Mouse (Mus musculus): ENCODE results near the gene Lsm3.

The Lsm3 gene

GRCm38 (mm10) chr6:91510211-91510610 lies 5.5 kb upstream of the Lsm3 start:
- DNase-seq (ENCODE audit: low spot score in 2 of 2): no peak

- DNase-seq (ENCODE audit: low spot score in 2 of 2): no peak
Observed at GRCm38 (mm10) chr6:91514135-91514534, 1.6 kb upstream of the Lsm3 start.

- DNase-seq (ENCODE audit: low spot score in 2 of 2): no peak
Observed at GRCm38 (mm10) chr6:91514737-91515362, 878 bp upstream of the Lsm3 start.

- no peak for DNase-seq (ENCODE audit: low spot score in 2 of 2)
Observed at GRCm38 (mm10) chr6:91518454-91519020, 2.8 kb downstream of the Lsm3 start.

- no peak for DNase-seq (ENCODE audit: low spot score in 2 of 2)
Observed at GRCm38 (mm10) chr6:91522816-91523215, 7.1 kb downstream of the Lsm3 start.

GRCm38 (mm10) chr6:91525544-91525943 lies 9.8 kb downstream of the Lsm3 start:
- DNase-seq (ENCODE audit: low spot score in 2 of 2): no peak

- no peak for DNase-seq (ENCODE audit: low spot score in 2 of 2)
Observed at GRCm38 (mm10) chr6:91527227-91527860, 11.6 kb downstream of the Lsm3 start.

- DNase-seq (ENCODE audit: low spot score in 2 of 2): no peak
Observed at GRCm38 (mm10) chr6:91528265-91528664, 12.5 kb downstream of the Lsm3 start.

GRCm38 (mm10) chr6:91530673-91531072 lies 14.9 kb downstream of the Lsm3 start:
- DNase-seq (ENCODE audit: low spot score in 2 of 2): no peak

- no peak for DNase-seq (ENCODE audit: low spot score in 2 of 2)
Observed at GRCm38 (mm10) chr6:91531276-91531675, 15.5 kb downstream of the Lsm3 start.

GRCm38 (mm10) chr6:91532661-91533060 lies 16.9 kb downstream of the Lsm3 start:
- no peak for DNase-seq (ENCODE audit: low spot score in 2 of 2)

- DNase-seq (ENCODE audit: low spot score in 2 of 2): no peak
Observed at GRCm38 (mm10) chr6:91533359-91533758, 17.6 kb downstream of the Lsm3 start.

- no peak for DNase-seq (ENCODE audit: low spot score in 2 of 2)
Observed at GRCm38 (mm10) chr6:91533771-91534170, 18.0 kb downstream of the Lsm3 start.

GRCm38 (mm10) chr6:91534268-91534667 lies 18.5 kb downstream of the Lsm3 start:
- DNase-seq (ENCODE audit: low spot score in 2 of 2): no peak

- DNase-seq (ENCODE audit: low spot score in 2 of 2): no peak
Observed at GRCm38 (mm10) chr6:91535231-91535630, 19.5 kb downstream of the Lsm3 start.

GRCm38 (mm10) chr6:91536047-91536765 lies 20.5 kb downstream of the Lsm3 start:
- no peak for DNase-seq (ENCODE audit: low spot score in 2 of 2)

GRCm38 (mm10) chr6:91541276-91541675 lies 25.5 kb downstream of the Lsm3 start:
- no peak for DNase-seq (ENCODE audit: low spot score in 2 of 2)

- DNase-seq (ENCODE audit: low spot score in 2 of 2): no peak
Observed at GRCm38 (mm10) chr6:91543056-91543455, 27.3 kb downstream of the Lsm3 start.

- DNase-seq (ENCODE audit: low spot score in 2 of 2): no peak
Observed at GRCm38 (mm10) chr6:91546241-91546884, 30.6 kb downstream of the Lsm3 start.

- DNase-seq (ENCODE audit: low spot score in 2 of 2): no peak
Observed at GRCm38 (mm10) chr6:91547313-91547712, 31.6 kb downstream of the Lsm3 start.

GRCm38 (mm10) chr6:91549621-91550020 lies 33.9 kb downstream of the Lsm3 start:
- no peak for DNase-seq (ENCODE audit: low spot score in 2 of 2)

GRCm38 (mm10) chr6:91551671-91552070 lies 35.9 kb downstream of the Lsm3 start:
- no peak for DNase-seq (ENCODE audit: low spot score in 2 of 2)

Measured in urinary bladder, postnatal 4 days (tissue).